Mouse (Mus musculus) liver, adult 2 months (tissue): ENCODE results near the gene Sox1. TPM values are rescaled to one million over a fixed set of nuclear protein-coding genes. Genes with fewer than 3 reads are reported as not detected.

Source experiments
- DNase-seq: peaks from one replicate; pipeline ENCODE4 v3.0.0-alpha.2; 2011; ENCODE audit warnings: low read depth, low spot score; ENCODE audit errors: extremely low read depth
- H3K27ac ChIP-seq: fragments of 200-500 bp; replicated peaks from 2 replicates; pipeline ENCODE4 v1.5.1; 2012; ENCODE audit warnings: low read depth, mild to moderate bottlenecking, control low read depth, inconsistent platforms, low read length; ENCODE audit not compliant: insufficient read depth
- H3K27me3 ChIP-seq: fragments of 200-500 bp; 2 replicates; pipeline ENCODE4 v1.6.1; 2012; ENCODE audit warnings: mild to moderate bottlenecking, moderate library complexity, low read length, inconsistent platforms; ENCODE audit not compliant: control insufficient read depth, insufficient read depth
- H3K36me3 ChIP-seq: fragments of 200-500 bp; 2 replicates; pipeline ENCODE4 v1.6.1; 2012; ENCODE audit warnings: low read length, inconsistent platforms; ENCODE audit not compliant: control insufficient read depth, insufficient read depth
- H3K4me1 ChIP-seq: fragments of 200-500 bp; 2 replicates; pipeline ENCODE4 v1.6.1; 2011; ENCODE audit warnings: low read length; ENCODE audit not compliant: control insufficient read depth, insufficient read depth
- H3K4me3 ChIP-seq: fragments of 200-500 bp; 2 replicates; pipeline ENCODE4 v1.5.1; 2011; ENCODE audit warnings: low read depth, mild to moderate bottlenecking, control low read depth, low read length, moderate library complexity; ENCODE audit not compliant: insufficient read depth
- H3K79me2 ChIP-seq: fragments of 200-500 bp; 2 replicates; pipeline ENCODE4 v1.6.1; 2012; ENCODE audit warnings: inconsistent platforms, mild to moderate bottlenecking, low read length, moderate library complexity; ENCODE audit not compliant: control insufficient read depth, insufficient read depth
- H3K9ac ChIP-seq: fragments of 200-500 bp; 2 replicates; pipeline ENCODE4 v1.6.1; 2012; ENCODE audit warnings: low read depth, mild to moderate bottlenecking, control low read depth, inconsistent platforms, low read length
- CTCF ChIP-seq: fragments of 200-500 bp; IDR thresholded peaks from 2 replicates; pipeline ENCODE4 v1.5.1; 2011; ENCODE audit warnings: low read depth, low read length, control low read depth
- POLR2A ChIP-seq: fragments of 200-500 bp; IDR thresholded peaks from 2 replicates; pipeline ENCODE4 v1.6.1; 2011; ENCODE audit warnings: low read length, control low read depth; ENCODE audit not compliant: insufficient read depth; ENCODE audit errors: extremely low read depth
- WGBS: fragments of 180-500 bp; shearing (Covaris S2); methylation state at CpG from one replicate; pipeline ENCODE4 v1.1.7; 2018; 5-methylcytosine and 5-hydroxymethylcytosine counted together
- polyA plus RNA-seq: library from polyadenylated mRNA; depleted of rRNA; stranded (reverse); fragments of >200 nt; gene quantifications from 2 replicates; pipeline ENCODE4 v1.2.3, GENCODE M21; 2012
- total RNA-seq: library from RNA; depleted of rRNA; stranded (reverse); fragments of >200 nt; gene quantifications from 2 replicates; pipeline ENCODE4 v1.2.3, GENCODE M21; 2014

Gene Sox1
- total and polyA plus RNA-seq, 2 experiments: not detected

- whole genome bisulfite sequencing: 5% methylated on average over 37 of the region's 37 CpGs
- no peak for DNase-seq
- TF ChIP-seq POLR2A (no peak), CTCF (no peak)
- peaks cover 20% of the 10 kb centered on the region for H3K27me3 ChIP-seq
- H3K79me2 ChIP-seq: no peaks in the 10 kb centered on the region
- H3K4me1 ChIP-seq: no peaks in the 10 kb centered on the region
- H3K9ac ChIP-seq: no peak overlapping the region
- H3K36me3 ChIP-seq: no peaks in the 10 kb centered on the region
- no peak overlapping the region for H3K27ac ChIP-seq
- H3K4me3 ChIP-seq: no peak overlapping the region
These were observed 3.5 kb upstream of the Sox1 start for GRCm38 (mm10) chr8:12391366-12392250.

- Histone ChIP-seq H3K27me3 (peaks cover 30% of the 10 kb centered on the region), H3K9ac (no peak overlapping the region), H3K36me3 (no peaks in the 10 kb centered on the region), H3K4me3 (no peak overlapping the region), H3K79me2 (no peaks in the 10 kb centered on the region), H3K4me1 (no peaks in the 10 kb centered on the region), H3K27ac (no peak overlapping the region)
- WGBS: 23% methylated on average over 1 of the region's 1 CpGs
- no peak for TF ChIP-seq CTCF
- no peak for TF ChIP-seq POLR2A
- no peak for DNase-seq
These were observed 2.3 kb upstream of the Sox1 start for GRCm38 (mm10) chr8:12392801-12393200.

GRCm38 (mm10) chr8:12394385-12395000 lies 602 bp upstream of the Sox1 start:
- H3K9ac ChIP-seq: no peak overlapping the region
- no peak overlapping the region for H3K4me3 ChIP-seq
- 4% methylated on average over 22 of the region's 22 CpGs for WGBS
- no peaks in the 10 kb centered on the region for H3K36me3 ChIP-seq
- H3K27me3 ChIP-seq: peaks cover 30% of the 10 kb centered on the region
- H3K4me1 ChIP-seq: no peaks in the 10 kb centered on the region
- no peaks in the 10 kb centered on the region for H3K79me2 ChIP-seq
- H3K27ac ChIP-seq: no peak overlapping the region
- DNase-seq: no peak
- TF ChIP-seq CTCF (no peak), POLR2A (no peak)

GRCm38 (mm10) chr8:12396501-12397345 lies 1.6 kb downstream of the Sox1 start:
- TF ChIP-seq CTCF (no peak), POLR2A (no peak)
- Histone ChIP-seq H3K4me1 (no peaks in the 10 kb centered on the region), H3K27me3 (peaks cover 37% of the 10 kb centered on the region), H3K36me3 (no peaks in the 10 kb centered on the region), H3K4me3 (no peak overlapping the region), H3K27ac (no peak overlapping the region), H3K79me2 (no peaks in the 10 kb centered on the region), H3K9ac (no peak overlapping the region)
- WGBS: 2% methylated on average over 105 of the region's 118 CpGs
- no peak for DNase-seq

- WGBS: 1% methylated on average over 59 of the region's 59 CpGs
- TF ChIP-seq CTCF (no peak), POLR2A (no peak)
These were observed 2.3 kb downstream of the Sox1 start for GRCm38 (mm10) chr8:12397346-12397925.

More at GRCm38 (mm10) chr8:12397346-12397925, 2.3 kb downstream of the Sox1 start:
- H3K36me3 ChIP-seq: no peaks in the 10 kb centered on the region
- DNase-seq: no peak
- H3K79me2 ChIP-seq: no peaks in the 10 kb centered on the region
- peaks cover 40% of the 10 kb centered on the region for H3K27me3 ChIP-seq
- H3K27ac ChIP-seq: no peak overlapping the region
- no peak overlapping the region for H3K4me3 ChIP-seq
- H3K4me1 ChIP-seq: no peaks in the 10 kb centered on the region
- no peak overlapping the region for H3K9ac ChIP-seq
